Mouse (Mus musculus) stomach, postnatal 0 days (tissue): ENCODE measurements around the gene Dst.

Experiments
- CTCF ChIP-seq: IDR thresholded peaks from 2 replicates; pipeline ENCODE4 v1.5.1; 2016; ENCODE audit warnings: antibody characterized with exemption, low read depth, mild to moderate bottlenecking, moderate library complexity
- EP300 ChIP-seq: optimal IDR thresholded peaks from 2 replicates; pipeline ENCODE3; 2016; ENCODE audit warnings: antibody characterized with exemption

DNA sequence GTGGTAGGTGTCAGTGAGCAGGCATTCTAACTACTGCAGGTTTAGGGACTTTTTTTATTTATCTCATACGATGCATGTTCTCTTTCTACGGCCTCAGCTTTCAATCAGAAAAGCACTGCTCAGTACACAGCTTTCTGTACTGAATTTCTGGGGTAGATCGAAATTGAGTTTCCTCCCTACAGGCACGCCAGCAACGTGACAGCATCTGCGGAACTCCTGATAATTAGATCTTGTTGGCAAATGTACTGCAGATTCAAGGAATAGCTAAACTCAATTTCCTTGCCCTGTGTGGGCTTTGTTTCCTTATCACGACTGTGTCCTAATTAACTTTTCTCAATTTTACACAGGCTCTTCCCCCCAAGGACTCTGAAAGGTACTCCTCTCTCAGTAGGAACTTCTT, 416.2 kb downstream of the Dst start:
- TF ChIP-seq CTCF (no peak), EP300 (no peak)
